Mouse (Mus musculus): ENCODE measurements around the gene Grid2ip. TPM values are rescaled to one million over a fixed set of nuclear protein-coding genes. Genes with fewer than 3 reads are reported as not detected.
A peak's percentile ranks its signal among the peaks of the same experiment; 100 is the strongest.
"Not testable (repeated sequence)": the region's sequence is repeated elsewhere in the genome, so short reads cannot be mapped to it uniquely, and the experiment has no call there.

Grid2ip gene
- polyA plus RNA-seq, 1 experiment from 2014 or later = 0.80 TPM

DNA sequence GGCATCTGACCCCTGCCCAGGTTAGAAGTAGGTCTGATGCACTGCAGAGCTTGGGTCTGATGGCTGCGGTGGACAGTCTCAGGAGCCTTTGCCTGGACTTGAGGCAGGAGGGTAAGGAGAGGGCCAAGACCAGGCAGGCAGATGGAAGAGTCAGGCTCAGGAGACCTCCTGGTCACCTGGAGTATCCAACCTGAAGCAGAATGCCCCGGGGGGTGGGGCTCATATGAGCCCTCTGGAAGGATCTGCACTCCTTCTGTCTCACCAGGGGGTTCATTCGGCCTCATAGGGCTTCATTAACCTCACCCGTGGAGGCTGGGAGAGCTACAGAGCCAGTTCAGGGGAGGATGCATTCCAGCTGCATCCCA is 14.0 kb downstream of the Grid2ip start:
- H3K27ac ChIP-seq (ENCODE audit: low read length) = no peak overlapping the region
- no peak overlapping the region for H3K4me2 ChIP-seq (ENCODE audit: low read length)
- H3K27me3 ChIP-seq (ENCODE audit: control insufficient read depth, insufficient read depth, low read depth, low read length) = peaks cover 61% of the 10 kb centered on the region
- WGBS = 50% methylated on average over 4 of the region's 4 CpGs
- H3K9me3 ChIP-seq (replicated peaks; ENCODE audit: control insufficient read depth, low read length, poor library complexity, severe bottlenecking) = no peaks in the 10 kb centered on the region
- H3K36me3 ChIP-seq (ENCODE audit: control insufficient read depth, insufficient read depth, low read length) = no peaks in the 10 kb centered on the region
- peaks cover 9% of the 10 kb centered on the region for H3K4me1 ChIP-seq (ENCODE audit: control insufficient read depth, insufficient read depth, low read length)
- no peak for ATAC-seq
- H3K4me3 ChIP-seq (ENCODE audit: low read depth, low read length) = no peak overlapping the region
- no peak overlapping the region for H3K9ac ChIP-seq (ENCODE audit: low read depth, low read length)

- Histone ChIP-seq H3K9ac (ENCODE audit: low read depth, low read length) (peak overlapping the region; percentile 58), H3K9me3 (replicated peaks; ENCODE audit: control insufficient read depth, low read length, poor library complexity, severe bottlenecking) (no peaks in the 10 kb centered on the region), H3K27ac (ENCODE audit: low read length) (no peak overlapping the region), H3K36me3 (ENCODE audit: control insufficient read depth, insufficient read depth, low read length) (no peaks in the 10 kb centered on the region), H3K27me3 (ENCODE audit: control insufficient read depth, insufficient read depth, low read depth, low read length) (peaks cover 61% of the 10 kb centered on the region), H3K4me3 (ENCODE audit: low read depth, low read length) (peak overlapping the region; percentile 39), H3K4me2 (ENCODE audit: low read length) (peak overlapping the region; percentile 69), H3K4me1 (ENCODE audit: control insufficient read depth, insufficient read depth, low read length) (peaks cover 9% of the 10 kb centered on the region)
- no peak for ATAC-seq
- 1% methylated on average over 35 of the region's 35 CpGs for WGBS
Measured at GRCm38 (mm10) chr5:143372818-143373217, 15.7 kb downstream of the Grid2ip start.

GRCm38 (mm10) chr5:143375242-143375641 is 18.1 kb downstream of the Grid2ip start:
- no peaks in the 10 kb centered on the region for H3K9me3 ChIP-seq (replicated peaks; ENCODE audit: control insufficient read depth, low read length, poor library complexity, severe bottlenecking)
- WGBS = 7% methylated on average over 21 of the region's 21 CpGs
- ATAC-seq = no peak
- H3K9ac ChIP-seq (ENCODE audit: low read depth, low read length) = peak overlapping the region; percentile 31; the same call in 1 of the 2 replicates
- H3K4me2 ChIP-seq (ENCODE audit: low read length) = peak overlapping the region; percentile 42
- H3K27ac ChIP-seq (ENCODE audit: low read length) = no peak overlapping the region
- peaks cover 4% of the 10 kb centered on the region for H3K4me1 ChIP-seq (ENCODE audit: control insufficient read depth, insufficient read depth, low read length)
- peak overlapping the region; percentile 32 for H3K4me3 ChIP-seq (ENCODE audit: low read depth, low read length)
- H3K27me3 ChIP-seq (ENCODE audit: control insufficient read depth, insufficient read depth, low read depth, low read length) = peaks cover 45% of the 10 kb centered on the region
- no peaks in the 10 kb centered on the region for H3K36me3 ChIP-seq (ENCODE audit: control insufficient read depth, insufficient read depth, low read length)

GRCm38 (mm10) chr5:143376156-143376555 is 19.0 kb downstream of the Grid2ip start:
- Histone ChIP-seq H3K4me3 (ENCODE audit: low read depth, low read length) (no peak overlapping the region), H3K9me3 (replicated peaks; ENCODE audit: control insufficient read depth, low read length, poor library complexity, severe bottlenecking) (no peaks in the 10 kb centered on the region), H3K9ac (ENCODE audit: low read depth, low read length) (no peak overlapping the region), H3K27ac (ENCODE audit: low read length) (no peak overlapping the region), H3K4me2 (ENCODE audit: low read length) (no peak overlapping the region), H3K36me3 (ENCODE audit: control insufficient read depth, insufficient read depth, low read length) (no peaks in the 10 kb centered on the region), H3K4me1 (ENCODE audit: control insufficient read depth, insufficient read depth, low read length) (peaks cover 4% of the 10 kb centered on the region; the same call in 1 of the 2 replicates), H3K27me3 (ENCODE audit: control insufficient read depth, insufficient read depth, low read depth, low read length) (peaks cover 36% of the 10 kb centered on the region)
- ATAC-seq = no peak
- WGBS = 84% methylated on average over 4 of the region's 4 CpGs

DNA sequence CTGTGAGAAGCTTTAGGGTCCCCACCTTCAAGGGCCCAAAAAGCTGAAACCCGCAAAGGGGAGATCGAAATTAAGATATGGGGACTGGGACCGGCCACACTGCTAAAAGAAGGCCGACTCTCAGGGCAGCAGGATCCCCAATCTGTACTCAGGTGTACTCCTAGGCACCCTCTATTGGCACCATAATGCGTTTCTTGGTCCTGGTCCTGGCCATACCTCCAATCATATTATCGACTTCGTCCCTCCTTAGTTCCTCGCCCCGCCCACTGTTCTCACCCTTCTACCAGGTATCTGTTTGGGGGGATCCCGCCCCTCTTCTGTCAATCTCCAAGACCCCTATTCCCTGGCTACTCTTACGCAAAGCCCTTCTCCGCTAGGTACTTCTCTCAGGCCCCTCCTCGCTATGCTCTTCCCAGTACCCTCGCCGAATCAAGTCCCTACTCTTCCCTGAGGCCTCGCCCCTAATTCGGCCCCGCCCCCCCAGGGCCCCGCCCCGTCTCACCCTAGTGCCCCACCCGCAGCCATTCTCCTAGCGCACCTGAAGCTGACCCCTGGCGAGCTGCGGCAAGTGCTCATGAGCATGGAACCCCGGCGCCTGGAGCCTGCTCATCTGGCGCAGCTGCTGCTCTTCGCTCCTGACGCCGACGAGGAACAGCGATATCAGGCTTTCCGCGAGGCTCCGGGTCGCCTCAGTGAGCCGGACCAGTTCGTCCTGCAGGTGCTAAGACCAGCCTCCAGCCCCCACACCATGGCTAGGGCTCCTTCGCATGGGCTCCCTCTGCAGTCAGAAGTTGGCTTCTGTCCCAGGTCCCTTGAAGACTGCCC is 29.9 kb downstream of the Grid2ip start:
- peak overlapping the region; percentile 56 for H3K9ac ChIP-seq (ENCODE audit: low read depth, low read length)
- H3K4me1 ChIP-seq (ENCODE audit: control insufficient read depth, insufficient read depth, low read length) = peaks cover 4% of the 10 kb centered on the region; the same call in 1 of the 2 replicates
- peak overlapping the region; percentile 82 for H3K4me2 ChIP-seq (ENCODE audit: low read length)
- H3K9me3 ChIP-seq (replicated peaks; ENCODE audit: control insufficient read depth, low read length, poor library complexity, severe bottlenecking) = no peaks in the 10 kb centered on the region
- no peaks in the 10 kb centered on the region for H3K36me3 ChIP-seq (ENCODE audit: control insufficient read depth, insufficient read depth, low read length)
- peak; percentile 36; the same call in 1 of the 2 replicates for ATAC-seq
- H3K27ac ChIP-seq (ENCODE audit: low read length) = no peak overlapping the region
- WGBS = 10% methylated on average over 39 of the region's 39 CpGs
- H3K27me3 ChIP-seq (ENCODE audit: control insufficient read depth, insufficient read depth, low read depth, low read length) = peaks cover 23% of the 10 kb centered on the region
- peak overlapping the region; percentile 41 for H3K4me3 ChIP-seq (ENCODE audit: low read depth, low read length)

GRCm38 (mm10) chr5:143394184-143394583 is 37.0 kb downstream of the Grid2ip start:
- no peak overlapping the region for H3K9ac ChIP-seq (ENCODE audit: low read depth, low read length)
- no peaks in the 10 kb centered on the region for H3K9me3 ChIP-seq (replicated peaks; ENCODE audit: control insufficient read depth, low read length, poor library complexity, severe bottlenecking)
- H3K4me1 ChIP-seq (ENCODE audit: control insufficient read depth, insufficient read depth, low read length) = no peaks in the 10 kb centered on the region
- 85% methylated on average over 7 of the region's 7 CpGs for WGBS
- no peak for ATAC-seq
- no peak overlapping the region for H3K4me2 ChIP-seq (ENCODE audit: low read length)
- no peaks in the 10 kb centered on the region for H3K27me3 ChIP-seq (ENCODE audit: control insufficient read depth, insufficient read depth, low read depth, low read length)
- no peak overlapping the region for H3K27ac ChIP-seq (ENCODE audit: low read length)
- H3K4me3 ChIP-seq (ENCODE audit: low read depth, low read length) = no peak overlapping the region
- no peaks in the 10 kb centered on the region for H3K36me3 ChIP-seq (ENCODE audit: control insufficient read depth, insufficient read depth, low read length)

DNA sequence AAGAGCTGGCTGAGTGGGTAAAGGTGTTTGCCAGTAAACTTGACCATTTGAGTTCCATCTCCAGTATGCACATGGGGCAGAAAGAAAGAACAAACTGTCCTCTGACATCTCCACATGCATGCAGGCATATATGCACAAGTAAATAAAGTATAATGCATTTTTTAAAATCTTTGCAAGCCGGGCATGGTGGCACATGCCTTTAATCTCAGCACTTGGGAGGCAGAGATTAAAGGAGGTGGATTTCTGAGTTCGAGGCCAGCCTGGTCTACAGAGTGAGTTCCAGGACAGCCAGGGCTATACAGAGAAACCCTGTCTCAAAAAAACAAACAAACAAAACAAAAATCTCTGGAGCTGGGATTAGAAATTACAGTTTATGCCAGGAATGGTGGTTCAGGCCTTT is 37.8 kb downstream of the Grid2ip start:
- H3K27me3 ChIP-seq (ENCODE audit: control insufficient read depth, insufficient read depth, low read depth, low read length); H3K9me3 ChIP-seq (replicated peaks; ENCODE audit: control insufficient read depth, low read length, poor library complexity, severe bottlenecking): not testable (repeated sequence)
- 90% methylated on average over 2 of the region's 2 CpGs for WGBS

DNA sequence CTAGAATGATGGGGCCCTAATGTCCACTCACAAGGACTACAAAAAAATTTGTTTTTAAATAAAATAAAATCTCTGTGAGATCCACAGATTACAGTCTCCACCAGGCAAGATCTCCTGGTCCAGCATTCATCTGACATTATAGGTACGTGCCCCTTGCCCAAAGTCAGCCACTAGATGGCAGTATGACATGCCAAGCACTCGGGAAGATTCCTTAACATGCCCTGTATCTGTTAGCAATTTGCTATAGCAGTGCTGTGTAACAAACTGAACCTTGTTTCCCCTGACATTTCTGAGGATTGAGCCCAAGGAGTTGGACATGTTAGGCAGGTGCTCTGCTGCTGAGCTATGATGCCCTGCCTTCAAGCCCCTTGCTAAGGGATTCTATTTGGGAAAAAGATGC is 38.5 kb downstream of the Grid2ip start:
- no peaks in the 10 kb centered on the region for H3K36me3 ChIP-seq (ENCODE audit: control insufficient read depth, insufficient read depth, low read length)
- no peak overlapping the region for H3K4me3 ChIP-seq (ENCODE audit: low read depth, low read length)
- no peak overlapping the region for H3K27ac ChIP-seq (ENCODE audit: low read length)
- no peak overlapping the region for H3K4me2 ChIP-seq (ENCODE audit: low read length)
- ATAC-seq = no peak
- H3K9ac ChIP-seq (ENCODE audit: low read depth, low read length) = no peak overlapping the region
- H3K9me3 ChIP-seq (replicated peaks; ENCODE audit: control insufficient read depth, low read length, poor library complexity, severe bottlenecking) = no peaks in the 10 kb centered on the region
- no peaks in the 10 kb centered on the region for H3K27me3 ChIP-seq (ENCODE audit: control insufficient read depth, insufficient read depth, low read depth, low read length)
- 52% methylated on average over 2 of the region's 2 CpGs for WGBS
- H3K4me1 ChIP-seq (ENCODE audit: control insufficient read depth, insufficient read depth, low read length) = no peaks in the 10 kb centered on the region

More for the DNA sequence above, 37.8 kb downstream of the Grid2ip start:
- not testable (repeated sequence) for H3K4me3 ChIP-seq (ENCODE audit: low read depth, low read length); H3K4me2 ChIP-seq (ENCODE audit: low read length); H3K9ac ChIP-seq (ENCODE audit: low read depth, low read length); H3K27ac ChIP-seq (ENCODE audit: low read length); ATAC-seq; H3K36me3 ChIP-seq (ENCODE audit: control insufficient read depth, insufficient read depth, low read length); H3K4me1 ChIP-seq (ENCODE audit: control insufficient read depth, insufficient read depth, low read length)

GRCm38 (mm10) chr5:143400501-143400900 is 43.4 kb downstream of the Grid2ip start:
- no peak for ATAC-seq
- Histone ChIP-seq H3K36me3 (ENCODE audit: control insufficient read depth, insufficient read depth, low read length) (no peaks in the 10 kb centered on the region), H3K27me3 (ENCODE audit: control insufficient read depth, insufficient read depth, low read depth, low read length) (no peaks in the 10 kb centered on the region), H3K4me1 (ENCODE audit: control insufficient read depth, insufficient read depth, low read length) (peaks cover 19% of the 10 kb centered on the region), H3K27ac (ENCODE audit: low read length) (no peak overlapping the region), H3K9me3 (replicated peaks; ENCODE audit: control insufficient read depth, low read length, poor library complexity, severe bottlenecking) (no peaks in the 10 kb centered on the region), H3K9ac (ENCODE audit: low read depth, low read length) (no peak overlapping the region), H3K4me2 (ENCODE audit: low read length) (no peak overlapping the region), H3K4me3 (ENCODE audit: low read depth, low read length) (no peak overlapping the region)
- WGBS = 92% methylated on average over 12 of the region's 12 CpGs

Measured in midbrain, embryonic 16.5 days (tissue).